Mouse (Mus musculus): Measurements from ENCODE around the gene D5Ertd579e.
"Not testable (repeated sequence)": the region's sequence is repeated elsewhere in the genome, so short reads cannot be mapped to it uniquely, and the experiment has no call there.

D5Ertd579e gene

GRCm38 (mm10) chr5:36683586-36683985, 12.2 kb downstream of the D5Ertd579e start:
- in situ Hi-C loops (cut with MboI, MseI) = loop anchor here (5.0 to 10.0 kb wide), 3 partner anchors 44 to 79 kb away; no protein-coding TSS in a partner anchor

DNA sequence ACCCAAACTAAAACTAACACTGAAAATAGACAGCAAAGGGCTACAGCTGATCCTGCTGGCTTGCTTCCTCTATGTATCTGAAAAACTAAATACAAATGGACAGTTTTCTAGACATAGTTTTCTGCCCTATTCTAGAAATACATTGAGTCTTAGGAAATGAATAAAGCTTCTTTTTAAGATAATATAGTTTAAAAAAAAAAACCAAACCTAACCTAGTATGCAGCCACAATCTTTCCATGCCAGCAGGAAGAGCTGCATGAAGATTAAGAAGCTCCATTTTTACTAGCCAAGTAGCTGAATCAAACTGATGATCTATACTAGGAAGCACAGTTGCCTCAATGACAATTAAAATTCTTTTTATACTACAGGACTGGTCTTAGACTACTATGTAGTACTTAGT, 14.6 kb downstream of the D5Ertd579e start:
- in situ Hi-C loops (cut with MboI, MseI) = loop anchor here (5.0 to 10.0 kb wide), 3 partner anchors 46 to 76 kb away; no protein-coding TSS in a partner anchor

- in situ Hi-C loops (cut with MboI, MseI) = loop anchor here (5.0 to 10.0 kb wide), 4 partner anchors 47 to 375 kb away; no protein-coding TSS in a partner anchor
Observed at GRCm38 (mm10) chr5:36679918-36680598, 15.8 kb downstream of the D5Ertd579e start.

DNA sequence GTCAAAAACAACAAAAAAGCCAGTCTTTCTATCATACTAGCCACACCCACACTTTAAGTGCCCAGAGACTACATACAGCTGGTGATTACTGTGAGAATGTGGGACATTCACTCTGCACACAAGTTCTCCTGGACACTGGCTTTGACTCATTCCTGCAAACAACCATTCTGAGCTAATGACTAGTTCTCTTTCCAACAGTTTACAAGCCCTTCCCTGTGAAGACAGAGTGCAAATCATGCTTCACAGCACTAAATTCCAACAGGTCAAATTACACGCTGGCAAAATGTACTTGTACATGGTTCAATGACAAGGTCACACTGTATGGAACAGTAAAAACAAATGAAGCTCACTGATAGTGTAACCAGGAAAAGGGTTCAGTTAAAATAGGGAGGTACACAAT, 17.0 kb downstream of the D5Ertd579e start:
- in situ Hi-C loops (cut with MboI, MseI) = loop anchor here (10.0 kb wide), 1 partner anchor 376 kb away; no protein-coding TSS in a partner anchor

- in situ Hi-C loops (cut with MboI, MseI) = loop anchor here (10.0 kb wide), 1 partner anchor 377 kb away; no protein-coding TSS in a partner anchor
Observed at GRCm38 (mm10) chr5:36677907-36678306, 17.9 kb downstream of the D5Ertd579e start.

DNA sequence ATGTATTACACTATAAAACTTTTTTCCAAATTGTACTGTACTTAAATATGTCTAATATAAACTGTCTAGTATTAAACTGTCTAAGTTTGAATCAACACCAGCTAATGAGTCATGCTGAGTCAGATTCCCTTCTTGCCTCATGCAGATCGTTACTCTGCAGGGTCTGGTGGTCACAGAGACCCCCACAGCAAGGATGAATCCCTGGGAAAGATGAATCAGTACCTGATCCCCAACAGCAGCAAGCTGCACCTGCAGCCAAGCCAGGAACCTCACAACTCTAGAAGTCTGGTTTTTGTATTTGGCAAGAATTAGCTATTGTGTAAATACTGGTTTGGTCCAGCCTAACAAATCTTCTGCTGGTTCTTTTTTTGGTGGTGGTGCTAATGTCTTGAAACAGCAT, 20.4 kb downstream of the D5Ertd579e start:
- in situ Hi-C loops (cut with MboI, MseI) = loop anchor here (10.0 kb wide), 1 partner anchor 379 kb away; no protein-coding TSS in a partner anchor

DNA sequence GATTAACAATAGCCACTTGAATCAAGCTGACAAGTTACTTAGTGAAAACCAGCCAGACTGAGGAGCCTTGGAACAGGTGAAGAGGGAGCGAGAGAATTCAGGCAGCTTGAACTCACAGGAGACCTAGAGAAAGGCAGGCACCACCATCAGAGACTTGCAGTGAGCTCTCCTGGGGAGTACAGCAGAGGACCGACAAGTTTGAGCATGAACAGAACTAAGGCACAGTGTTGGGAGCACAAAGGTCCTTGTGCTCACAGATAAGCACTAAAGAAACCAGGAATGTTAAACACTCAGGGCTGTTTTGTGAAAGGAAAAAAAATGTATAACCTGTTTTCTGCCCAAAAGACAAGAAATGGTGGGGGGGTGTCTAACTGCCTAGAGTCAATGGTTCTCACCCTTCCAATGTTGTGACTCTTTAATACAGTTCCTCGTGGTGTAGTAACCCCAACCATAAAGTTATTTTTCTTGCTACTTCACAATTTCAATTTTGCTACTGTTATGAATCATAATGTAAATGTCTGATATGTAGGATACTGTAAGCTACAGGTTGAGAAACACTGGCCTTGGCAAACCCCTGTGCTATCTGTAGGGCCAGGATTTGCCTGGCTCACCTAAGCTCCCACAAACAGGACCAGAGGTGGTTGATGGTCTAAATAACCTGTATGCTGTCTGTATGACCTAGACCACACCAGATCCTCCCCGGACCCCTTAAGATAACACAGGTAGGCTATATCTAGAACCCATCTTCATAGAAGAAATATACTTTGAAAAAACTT, 21.0 kb downstream of the D5Ertd579e start:
- in situ Hi-C loops (cut with MboI, MseI) = loop anchor here (10.0 kb wide), 1 partner anchor 380 kb away; no protein-coding TSS in a partner anchor

DNA sequence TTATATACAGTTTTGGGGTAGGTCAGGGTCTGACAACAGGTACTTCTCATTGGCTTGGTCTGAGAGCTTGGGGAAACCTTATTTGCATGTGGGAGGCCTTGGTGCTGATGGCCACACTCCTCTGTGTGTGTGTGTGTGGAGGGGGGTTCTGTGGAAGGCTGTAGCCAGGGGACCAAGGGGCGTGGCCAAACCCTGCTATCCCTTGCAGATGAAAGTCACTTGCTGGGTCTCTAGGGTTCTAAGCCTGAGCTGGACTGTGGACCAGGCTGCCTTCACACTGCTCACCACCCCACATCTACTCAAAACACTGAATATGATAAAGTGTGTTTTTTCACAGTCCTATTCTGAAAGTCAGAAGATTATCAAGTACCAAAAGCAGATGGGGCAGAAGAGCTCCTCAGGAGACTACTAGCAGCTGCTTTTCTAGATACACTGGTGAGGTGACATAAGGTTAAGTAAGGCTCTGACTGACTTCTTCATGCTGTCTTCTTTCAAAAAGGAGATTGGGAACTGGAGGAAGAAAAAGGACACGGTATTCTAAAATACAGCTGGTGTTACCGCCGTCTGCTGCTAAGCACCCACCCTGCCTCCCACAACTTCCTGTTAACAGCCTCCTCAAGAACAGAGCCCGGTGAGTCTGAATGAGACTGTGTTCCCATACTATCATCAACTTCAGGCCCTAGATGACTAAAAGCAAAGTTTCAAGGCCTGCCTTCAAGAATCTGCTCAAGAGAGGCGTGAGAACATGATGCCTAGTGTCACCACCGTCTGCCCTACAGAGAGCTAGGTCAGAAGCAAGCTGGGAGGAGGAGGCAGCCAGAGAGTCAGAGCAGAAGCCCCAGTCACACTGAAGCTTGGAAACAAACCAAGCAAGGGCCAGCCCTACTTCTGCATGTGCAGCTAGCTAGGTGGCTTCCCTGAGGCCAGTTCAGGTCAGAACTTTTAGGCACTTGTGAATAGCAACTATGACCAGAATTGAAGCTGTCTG, 26.5 kb downstream of the D5Ertd579e start:
- in situ Hi-C loops (cut with MboI, MseI) = loop anchor here (10.0 kb wide), 1 partner anchor 385 kb away; no protein-coding TSS in a partner anchor

- in situ Hi-C loops (cut with MboI, MseI) = no loop called here
Observed at GRCm38 (mm10) chr5:36668572-36668971, 27.3 kb downstream of the D5Ertd579e start.

DNA sequence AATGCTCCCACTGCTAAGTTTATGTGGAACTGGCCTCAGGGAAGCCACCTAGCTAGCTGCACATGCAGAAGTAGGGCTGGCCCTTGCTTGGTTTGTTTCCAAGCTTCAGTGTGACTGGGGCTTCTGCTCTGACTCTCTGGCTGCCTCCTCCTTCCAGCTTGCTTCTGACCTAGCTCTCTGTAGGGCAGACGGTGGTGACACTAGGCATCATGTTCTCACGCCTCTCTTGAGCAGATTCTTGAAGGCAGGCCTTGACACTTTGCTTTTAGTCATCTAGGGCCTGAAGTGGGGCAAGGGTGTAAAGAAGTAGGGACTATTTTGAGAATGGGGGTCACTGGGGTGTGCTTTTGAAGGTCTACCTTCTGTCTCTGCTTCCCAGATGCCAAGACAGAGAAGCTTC, 27.8 kb downstream of the D5Ertd579e start:
- in situ Hi-C loops (cut with MboI, MseI) = not testable (repeated sequence)

- in situ Hi-C loops (cut with MboI, MseI) = no loop called here
Observed at GRCm38 (mm10) chr5:36667165-36667564, 28.7 kb downstream of the D5Ertd579e start.

DNA sequence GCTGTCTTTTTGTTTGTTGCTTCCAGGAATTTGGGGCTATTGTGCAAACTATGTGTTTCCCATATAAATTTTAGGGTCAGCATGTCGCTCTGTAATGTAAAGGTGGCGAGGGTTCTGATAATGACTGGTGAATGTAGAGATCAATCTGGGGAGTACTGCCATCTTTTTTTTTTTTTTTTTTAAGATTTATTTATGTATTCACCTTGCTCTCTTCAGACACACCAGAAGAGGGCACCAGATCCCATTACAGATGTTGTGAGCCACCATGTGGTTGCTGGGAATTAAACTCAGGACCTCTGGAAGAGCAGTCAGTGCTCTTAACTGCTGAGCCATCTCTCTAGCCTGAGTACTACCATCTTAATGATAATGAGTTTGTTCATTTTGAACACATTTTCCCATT, 29.1 kb downstream of the D5Ertd579e start:
- in situ Hi-C loops (cut with MboI, MseI) = not testable (repeated sequence)

GRCm38 (mm10) chr5:36663329-36663728, 32.5 kb downstream of the D5Ertd579e start:
- in situ Hi-C loops (cut with MboI, MseI) = loop anchor here (5.0 kb wide), 1 partner anchor 46 kb away; no protein-coding TSS in a partner anchor

- in situ Hi-C loops (cut with MboI, MseI) = loop anchor here (5.0 kb wide), 1 partner anchor 44 kb away; no protein-coding TSS in a partner anchor
Observed at GRCm38 (mm10) chr5:36660977-36661760, 34.7 kb downstream of the D5Ertd579e start.

GRCm38 (mm10) chr5:36625612-36626011, 70.2 kb downstream of the D5Ertd579e start:
- in situ Hi-C loops (cut with MboI, MseI) = loop anchor here (5.0 kb wide), 2 partner anchors 57 to 873 kb away; no protein-coding TSS in a partner anchor

GRCm38 (mm10) chr5:36623670-36624069, 72.2 kb downstream of the D5Ertd579e start:
- in situ Hi-C loops (cut with MboI, MseI) = no loop called here

DNA sequence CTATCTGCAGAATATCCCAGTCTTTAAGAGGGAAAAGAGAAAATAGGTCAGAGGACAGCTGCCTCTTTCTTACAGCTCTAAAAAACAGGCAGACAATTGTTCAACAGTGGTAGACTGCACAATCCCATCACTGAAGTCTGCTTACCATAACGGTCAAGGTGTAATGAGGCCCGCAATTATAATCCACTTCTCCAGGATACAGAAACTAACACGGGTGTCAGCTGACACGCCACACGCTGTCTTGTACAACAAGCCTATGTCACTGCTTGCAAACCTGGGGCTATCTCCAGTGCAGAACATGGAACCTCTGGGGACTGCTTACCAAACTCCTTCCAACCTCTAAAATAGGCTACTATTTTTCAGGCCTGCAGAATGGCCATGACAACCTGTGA, 74.8 kb downstream of the D5Ertd579e start:
- in situ Hi-C loops (cut with MboI, MseI) = no loop called here

GRCm38 (mm10) chr5:36620409-36621057, 75.3 kb downstream of the D5Ertd579e start:
- in situ Hi-C loops (cut with MboI, MseI) = no loop called here

- in situ Hi-C loops (cut with MboI, MseI) = loop anchor here (5.0 kb wide), 1 partner anchor 43 kb away; no protein-coding TSS in a partner anchor
Observed at GRCm38 (mm10) chr5:36618890-36619289, 76.9 kb downstream of the D5Ertd579e start.

All from regulatory T cell (primary cell).